Mouse (Mus musculus) ES-Bruce4 (cell line): Measurements from ENCODE around the gene Spin1.

Experiments used
- CTCF ChIP-seq: IDR thresholded peaks from one replicate; pipeline ENCODE4 v1.8.1; 2011; ENCODE audit warnings: low read depth, low read length
- EP300 ChIP-seq: IDR thresholded peaks from 2 replicates; pipeline ENCODE4 v1.6.1; 2011; ENCODE audit warnings: low read depth, low read length; ENCODE audit not compliant: insufficient read depth
- POLR2A ChIP-seq: IDR thresholded peaks from one replicate; pipeline ENCODE4 v1.8.1; 2011; ENCODE audit warnings: low read length; ENCODE audit not compliant: insufficient read depth

DNA sequence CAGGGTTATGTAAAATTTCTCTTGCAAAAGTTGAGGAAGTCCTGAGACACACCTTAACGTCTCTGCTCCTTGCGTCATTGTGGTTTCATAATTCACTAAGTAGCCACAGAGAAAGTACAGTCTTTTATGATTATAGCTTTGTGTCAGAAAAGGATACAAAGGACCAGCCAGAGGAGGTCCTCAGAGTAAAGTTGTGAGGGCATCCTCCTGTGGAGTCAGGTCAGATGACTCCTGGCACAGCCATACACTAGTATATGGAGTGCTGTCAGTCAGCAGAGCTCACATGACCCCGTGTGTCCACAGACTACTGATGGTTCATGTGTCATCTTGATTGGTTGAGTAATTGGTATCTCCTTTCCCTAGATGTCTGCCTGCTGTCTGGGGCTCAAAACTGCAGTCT, 15.1 kb downstream of the Spin1 start:
- no peak for TF ChIP-seq POLR2A
- TF ChIP-seq CTCF, result no peak
- no peak for TF ChIP-seq EP300
